Mouse (Mus musculus) spleen, adult 2 months (tissue): ENCODE measurements around the gene Pik3cd.

Experiments
- CTCF ChIP-seq: fragments of 200-500 bp; IDR thresholded peaks from 2 replicates; pipeline ENCODE4 v1.5.1; 2011; ENCODE audit warnings: mild to moderate bottlenecking, inconsistent platforms; ENCODE audit not compliant: insufficient read depth, insufficient read length, insufficient replicate concordance; ENCODE audit errors: extremely low read depth
- POLR2A ChIP-seq: fragments of 200-500 bp; IDR thresholded peaks from 2 replicates; pipeline ENCODE4 v1.6.1; 2011; ENCODE audit warnings: low read depth, low read length, inconsistent platforms

DNA sequence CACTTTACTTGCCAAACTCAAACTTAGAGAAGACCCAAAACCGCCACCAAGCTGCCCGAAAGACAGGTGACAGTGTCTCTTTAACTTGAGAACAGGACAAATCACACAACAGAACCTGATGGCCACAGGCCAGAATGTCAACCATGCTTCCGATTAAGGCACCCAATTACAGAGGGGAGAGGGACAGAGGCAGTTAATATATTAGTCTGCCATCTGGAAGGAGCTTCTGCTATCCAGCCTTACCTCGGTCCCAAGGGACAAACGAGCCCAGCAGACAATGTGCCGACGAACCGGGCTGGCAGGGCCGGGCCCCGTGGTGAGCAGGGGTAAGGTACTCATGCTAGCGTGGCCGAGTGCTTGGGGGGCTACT is 20.6 kb upstream of the Pik3cd start:
- TF ChIP-seq CTCF (no peak), POLR2A (no peak)
